Mouse (Mus musculus) mature B cell (primary cell): ENCODE measurements around the gene Nutm2.
"Not testable (repeated sequence)": the region's sequence is repeated elsewhere in the genome, so short reads cannot be mapped to it uniquely, and the experiment has no call there.

ENCODE experiments used
- in situ Hi-C: fragments of 300-500 bp; cut with MboI; formaldehyde crosslinking; loops from 2 replicates; pipeline ENCODE4 v1.14.3; 2019

Gene Nutm2

DNA sequence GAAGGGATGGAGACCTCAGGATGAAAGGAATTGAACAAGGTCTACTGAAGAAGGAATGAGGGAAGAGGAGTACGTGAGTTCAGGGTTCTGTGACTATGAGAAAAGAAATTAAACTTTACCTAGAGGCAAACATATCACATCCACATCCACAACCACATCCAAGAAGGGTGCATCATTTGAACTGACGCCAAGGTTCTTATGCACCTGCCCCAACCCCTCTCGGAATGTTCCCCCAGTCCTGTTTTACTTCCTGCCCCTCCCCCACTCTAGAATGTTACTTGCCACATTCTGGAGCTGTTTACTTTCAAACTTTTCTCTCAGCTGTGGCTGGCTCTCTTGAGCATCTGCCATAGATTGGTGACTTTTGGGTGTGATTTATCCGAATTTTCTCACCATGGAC, at the start of gene Nutm2:
Nutm2 (plus strand) TSS at position 301 of the 400 bp plus-strand sequence.
- in situ Hi-C loops = no loop called here

DNA sequence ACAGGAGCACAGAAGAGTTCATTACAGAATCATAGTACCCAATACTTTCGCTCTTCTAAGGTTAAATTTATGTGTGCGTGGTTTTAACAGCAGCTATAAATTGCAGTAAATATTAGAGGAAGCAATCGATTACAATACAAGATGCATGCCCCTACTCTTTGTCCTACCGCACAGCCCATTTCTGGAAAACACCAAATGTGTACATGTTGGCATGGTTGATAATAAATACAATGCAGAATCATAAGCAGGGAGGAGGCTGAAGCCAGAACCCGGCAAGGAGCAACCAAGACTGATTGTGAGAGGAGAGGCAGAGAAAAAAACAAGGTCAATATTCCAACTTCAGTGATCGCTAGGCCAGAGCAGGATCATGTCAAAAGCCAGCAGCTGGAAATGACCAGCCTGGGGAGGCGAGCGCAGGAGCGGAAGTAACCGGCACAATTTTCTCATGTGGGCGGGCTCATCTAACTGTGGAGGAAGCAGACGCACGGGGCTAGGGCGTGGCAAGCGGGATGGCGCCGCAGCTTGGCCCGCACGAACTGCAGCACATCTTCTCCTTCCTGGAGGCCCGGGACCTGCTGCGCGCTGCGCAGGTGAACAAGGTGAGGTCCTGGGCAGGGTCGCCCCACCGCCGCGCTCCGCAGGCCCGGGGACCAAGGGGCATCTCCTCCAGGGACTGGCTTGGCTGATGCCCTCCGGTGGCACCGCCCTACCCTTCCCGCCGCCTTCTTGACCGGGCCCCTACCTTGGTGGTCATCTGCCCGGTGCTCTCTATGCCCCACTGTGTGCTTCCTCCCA, 49.5 kb upstream of the Nutm2 start, which contains the start of gene Fbxw17:
Fbxw17 (plus strand) TSS at position 476 of the 795 bp plus-strand sequence.
- in situ Hi-C loops = no loop called here

DNA sequence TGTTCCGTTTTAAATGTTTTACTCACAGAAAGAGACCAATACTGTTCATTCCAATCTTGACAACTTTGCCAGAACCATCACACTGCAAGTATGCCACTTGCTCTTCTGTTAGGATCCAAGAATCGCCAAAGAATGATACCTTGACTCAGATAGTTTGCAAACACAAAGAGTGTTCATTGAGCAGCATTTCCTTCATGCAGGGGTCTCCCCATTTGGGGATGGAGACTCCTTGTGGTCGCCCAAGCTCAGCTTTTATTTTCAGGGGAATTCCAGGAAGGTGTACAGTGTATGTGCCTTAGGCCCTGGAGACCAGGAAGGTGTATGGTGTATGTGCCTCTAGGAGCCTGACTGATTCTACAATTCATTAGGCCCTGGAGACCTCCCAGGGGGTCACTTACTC, 48.7 kb upstream of the Nutm2 start:
- in situ Hi-C loops = no loop called here

DNA sequence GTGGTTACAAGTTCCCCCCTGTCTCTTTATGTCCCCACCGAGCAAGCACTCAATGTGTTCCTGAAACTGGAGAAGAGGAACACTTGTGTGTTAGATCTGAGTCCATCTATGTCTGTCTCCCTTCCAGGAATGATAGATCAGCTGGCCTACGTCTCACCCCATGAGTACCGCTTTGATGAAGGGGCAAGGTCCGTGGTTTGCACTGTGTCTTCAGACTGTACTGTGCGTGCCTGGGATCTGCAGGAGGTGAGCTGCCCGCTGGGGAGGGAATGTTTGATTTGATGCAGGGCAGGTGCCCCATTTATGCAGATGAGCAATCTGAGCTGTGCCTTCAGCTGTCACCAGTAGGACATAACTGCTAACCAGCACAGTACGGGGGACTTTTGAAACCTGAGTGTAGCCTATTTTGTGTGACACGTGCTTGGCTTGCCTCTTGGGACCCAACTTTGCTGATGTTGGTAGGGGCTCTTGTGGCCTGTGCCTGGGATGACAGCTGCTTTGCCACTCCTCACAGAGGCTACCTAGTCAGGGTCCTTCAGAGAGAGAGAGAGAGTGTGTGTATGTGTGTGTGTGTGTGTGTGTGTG, 43.4 kb upstream of the Nutm2 start:
- in situ Hi-C loops = no loop called here

GRCm38 (mm10) chr13:50424517-50424916, 42.6 kb upstream of the Nutm2 start:
- in situ Hi-C loops = no loop called here

DNA sequence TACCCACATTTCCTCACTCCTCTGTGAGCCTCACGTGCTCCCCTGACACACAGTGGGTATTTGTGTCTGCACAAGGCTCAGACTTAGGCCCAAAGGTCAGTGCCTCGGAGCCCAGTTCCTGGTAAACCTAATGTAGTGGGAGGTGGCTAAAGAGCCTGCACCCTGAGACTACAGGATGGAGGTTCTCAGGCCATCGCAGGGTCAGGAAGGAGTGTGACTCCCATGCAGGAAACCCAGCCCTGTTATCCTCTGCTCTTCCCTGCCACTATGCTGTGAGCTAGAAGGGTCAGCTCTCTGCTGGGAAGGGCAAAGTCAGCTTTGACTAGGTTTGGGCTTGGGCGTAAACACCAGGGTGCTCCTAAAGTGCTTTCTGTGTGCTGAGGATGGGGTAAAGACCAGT, 40.4 kb upstream of the Nutm2 start:
- in situ Hi-C loops = no loop called here

DNA sequence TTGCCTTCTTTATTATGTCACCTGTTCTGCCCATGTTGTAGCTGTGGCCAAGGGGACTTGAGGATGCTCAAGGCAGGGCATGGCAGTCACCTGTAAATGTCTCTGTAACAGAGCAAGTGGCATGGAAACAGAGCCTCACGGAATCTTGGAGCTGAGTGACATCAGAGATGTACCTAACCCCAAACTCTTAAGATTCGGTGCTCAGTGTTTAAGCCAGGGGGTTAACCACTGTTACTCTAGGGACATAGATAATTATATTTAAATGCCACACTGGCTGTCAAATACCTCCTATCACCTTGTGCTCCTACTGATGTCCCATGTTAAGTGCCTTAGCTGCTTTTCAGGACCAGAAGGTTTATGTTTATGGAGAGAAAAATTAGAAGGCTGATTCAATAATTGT, 23.3 kb upstream of the Nutm2 start, which contains the start of gene Gm47429:
Gm47429 (minus strand) TSS at position 101 of the 400 bp plus-strand sequence.
- in situ Hi-C loops = no loop called here

- in situ Hi-C loops = no loop called here
Observed at GRCm38 (mm10) chr13:50445261-50445660, 21.8 kb upstream of the Nutm2 start.

GRCm38 (mm10) chr13:50452266-50452665, 14.8 kb upstream of the Nutm2 start:
- in situ Hi-C loops = not testable (repeated sequence)

GRCm38 (mm10) chr13:50453426-50453825, 13.7 kb upstream of the Nutm2 start:
- in situ Hi-C loops = no loop called here

DNA sequence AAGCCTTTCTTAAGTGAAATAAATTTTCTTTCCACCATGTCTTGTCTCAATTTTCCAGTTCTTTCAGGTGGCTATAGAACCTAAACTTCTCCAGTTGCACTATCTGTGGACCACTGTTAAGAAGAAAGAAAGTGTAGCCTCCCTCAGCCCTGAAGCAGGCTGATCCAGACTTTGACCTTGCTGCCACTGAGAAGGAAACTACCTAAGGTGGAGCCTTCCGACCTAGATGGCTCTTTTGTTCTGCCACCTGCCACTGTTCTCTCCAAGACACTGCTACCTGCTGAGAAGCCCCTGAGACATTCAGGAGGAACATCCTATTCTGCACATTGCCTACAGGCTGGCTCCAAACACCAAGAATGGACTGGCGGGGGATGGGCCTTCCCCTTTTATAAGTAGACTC, 6.7 kb upstream of the Nutm2 start:
- in situ Hi-C loops = not testable (repeated sequence)

DNA sequence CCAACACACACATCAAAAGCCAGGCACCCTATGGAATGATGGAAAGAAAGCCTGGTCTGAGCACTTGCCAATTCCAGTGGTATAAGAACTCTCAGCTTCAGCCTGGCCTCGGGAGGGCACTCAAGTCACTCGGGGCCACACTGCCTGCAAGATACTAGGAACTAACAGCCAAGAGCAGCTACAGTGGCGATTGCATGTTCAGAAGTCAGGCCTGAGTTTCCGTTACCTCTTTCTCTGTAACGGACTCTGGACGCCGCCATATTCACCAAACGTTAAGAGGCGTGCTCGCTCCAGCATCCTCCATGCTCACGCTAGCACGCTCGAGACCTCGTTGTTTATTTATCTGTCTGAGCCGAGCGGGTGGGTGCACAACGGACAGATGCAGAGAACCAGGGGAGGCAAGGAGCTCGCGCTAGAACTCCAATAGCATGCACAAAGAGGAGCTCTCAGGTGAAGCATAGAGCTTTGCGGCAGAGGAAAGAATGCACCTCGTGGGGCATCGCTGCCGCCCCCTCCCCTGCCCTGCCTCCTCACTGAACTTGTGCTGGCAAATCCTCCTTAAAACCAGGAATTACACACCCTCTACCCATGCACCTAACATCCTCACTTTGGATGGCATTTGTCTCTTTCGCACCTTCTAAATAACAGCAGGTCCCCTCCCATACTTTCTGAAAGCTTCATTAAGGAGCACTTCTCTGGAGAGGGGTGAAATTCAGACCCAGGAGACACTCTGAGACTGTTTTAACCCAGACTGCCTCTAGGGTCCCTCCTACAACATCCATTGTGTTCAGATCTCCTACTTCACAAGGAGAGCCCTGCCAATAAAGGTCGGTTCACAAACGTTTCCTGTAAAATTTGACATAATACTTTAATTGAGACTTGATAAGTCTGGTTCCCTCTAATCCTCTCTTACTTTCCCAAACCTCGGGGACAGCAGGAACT, 2.2 kb upstream of the Nutm2 start:
- in situ Hi-C loops = no loop called here

DNA sequence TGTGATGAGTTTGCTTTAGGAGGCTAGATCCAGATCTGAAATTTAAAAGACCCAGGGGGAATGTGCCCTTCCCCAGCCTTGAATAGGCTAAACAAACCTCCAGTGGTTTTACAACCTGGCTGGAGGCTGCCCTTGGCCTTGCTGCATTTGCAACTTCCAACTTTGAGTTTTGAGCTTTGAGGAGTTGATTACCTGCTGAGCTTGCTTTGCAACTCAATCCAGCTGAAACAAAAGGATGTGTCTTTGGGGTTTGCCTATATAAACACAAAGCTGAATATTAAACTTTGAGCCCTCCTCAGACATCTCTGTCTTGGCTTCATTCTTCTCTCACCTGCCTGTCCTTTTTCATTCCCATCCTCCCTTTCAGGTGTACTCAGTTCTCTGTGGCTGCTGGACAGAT, 21.4 kb downstream of the Nutm2 start:
- in situ Hi-C loops = not testable (repeated sequence)

GRCm38 (mm10) chr13:50510470-50511343, 43.6 kb downstream of the Nutm2 start:
- in situ Hi-C loops = not testable (repeated sequence)
